Mouse (Mus musculus): ENCODE results near the gene Ndufa3.
"Not testable (repeated sequence)": the region's sequence is repeated elsewhere in the genome, so short reads cannot be mapped to it uniquely, and the experiment has no call there.

Ndufa3 gene

GRCm38 (mm10) chr7:3617242-3617995 is at the start of gene Ndufa3:
Gene Ndufa3, plus strand, starts transcription at chr7:3617373.
- DNase-seq, result peak; percentile 92

- DNase-seq, result no peak
Observed at GRCm38 (mm10) chr7:3569725-3570124, 47.4 kb upstream of the Ndufa3 start.

GRCm38 (mm10) chr7:3570580-3570979 is 46.6 kb upstream of the Ndufa3 start:
- not testable (repeated sequence) for DNase-seq

GRCm38 (mm10) chr7:3571847-3572246 is 45.3 kb upstream of the Ndufa3 start:
- DNase-seq, result no peak

GRCm38 (mm10) chr7:3574216-3574615 is 43.0 kb upstream of the Ndufa3 start:
- DNase-seq, result no peak

- DNase-seq, result no peak
Observed at GRCm38 (mm10) chr7:3576354-3577124, 40.6 kb upstream of the Ndufa3 start.

GRCm38 (mm10) chr7:3578196-3578595 is 39.0 kb upstream of the Ndufa3 start:
- no peak for DNase-seq

- DNase-seq, result no peak
Observed at GRCm38 (mm10) chr7:3578952-3579546, 38.1 kb upstream of the Ndufa3 start.

GRCm38 (mm10) chr7:3580029-3580428 is 37.1 kb upstream of the Ndufa3 start:
- peak; percentile 13 for DNase-seq

- DNase-seq, result no peak
Observed at GRCm38 (mm10) chr7:3585763-3586162, 31.4 kb upstream of the Ndufa3 start.

GRCm38 (mm10) chr7:3586255-3586654 is 30.9 kb upstream of the Ndufa3 start:
- no peak for DNase-seq

GRCm38 (mm10) chr7:3587292-3587691 is 29.9 kb upstream of the Ndufa3 start:
- DNase-seq, result no peak

GRCm38 (mm10) chr7:3590550-3590949 is 26.6 kb upstream of the Ndufa3 start:
- no peak for DNase-seq

GRCm38 (mm10) chr7:3591534-3591933 is 25.6 kb upstream of the Ndufa3 start:
- no peak for DNase-seq

GRCm38 (mm10) chr7:3593855-3594254 is 23.3 kb upstream of the Ndufa3 start:
- DNase-seq, result no peak

- no peak for DNase-seq
Observed at GRCm38 (mm10) chr7:3594686-3595085, 22.5 kb upstream of the Ndufa3 start.

GRCm38 (mm10) chr7:3595146-3595545 is 22.0 kb upstream of the Ndufa3 start:
- DNase-seq, result no peak

- DNase-seq, result not testable (repeated sequence)
Observed at GRCm38 (mm10) chr7:3597755-3598154, 19.4 kb upstream of the Ndufa3 start.

GRCm38 (mm10) chr7:3601119-3601518 is 16.1 kb upstream of the Ndufa3 start:
- peak; percentile 71 for DNase-seq

- peak; percentile 32 for DNase-seq
Observed at GRCm38 (mm10) chr7:3606798-3607197, 10.4 kb upstream of the Ndufa3 start.

GRCm38 (mm10) chr7:3607391-3607790 is 9.8 kb upstream of the Ndufa3 start:
- no peak for DNase-seq

- no peak for DNase-seq
Observed at GRCm38 (mm10) chr7:3608668-3609067, 8.5 kb upstream of the Ndufa3 start.

- no peak for DNase-seq
Observed at GRCm38 (mm10) chr7:3609082-3609481, 8.1 kb upstream of the Ndufa3 start.

- no peak for DNase-seq
Observed at GRCm38 (mm10) chr7:3610437-3610836, 6.7 kb upstream of the Ndufa3 start.

Measured in thymus, postnatal 4 days (tissue).